Mouse (Mus musculus): Measurements from ENCODE around the gene Cul9.

GRCm38 (mm10) chr17:46550904-46551303 lies 4.7 kb upstream of the Cul9 start:
- TF ChIP-seq CTCF (IDR thresholded peaks at IDR 0.05; ENCODE audit: borderline replicate concordance, extremely low read depth, insufficient read depth, insufficient read length) (no peak), POLR2A (IDR thresholded peaks at IDR 0.05; ENCODE audit: borderline replicate concordance, extremely low read depth, insufficient read depth, insufficient read length, poor library complexity, severe bottlenecking) (no peak)

Measured in brain, embryonic 14.5 days (tissue).